Mouse (Mus musculus) midbrain, embryonic 13.5 days (tissue): Measurements from ENCODE around the gene Opa1. TPM values are rescaled to one million over a fixed set of nuclear protein-coding genes. Genes with fewer than 3 reads are reported as not detected.

Experiments used
- ATAC-seq: fragments of 200-750 bp; cut with Nextera tagmentation; 2 replicates; pipeline ENCODE4 v1.8.0; 2017; ENCODE audit warnings: mild to moderate bottlenecking, moderate TSS enrichment, moderate library complexity
- H3K27ac ChIP-seq: fragments of 300-500 bp; sonication (generic); 2 replicates; pipeline ENCODE4 v1.5.1; 2015; ENCODE audit warnings: inconsistent platforms, mild to moderate bottlenecking, moderate library complexity
- H3K27me3 ChIP-seq: fragments of 300-500 bp; sonication (generic); 2 replicates; pipeline ENCODE4 v1.6.1; 2015; ENCODE audit warnings: mild to moderate bottlenecking, inconsistent platforms
- H3K36me3 ChIP-seq: fragments of 300-500 bp; sonication (generic); 2 replicates; pipeline ENCODE4 v1.6.1; 2015; ENCODE audit warnings: mild to moderate bottlenecking, inconsistent platforms
- H3K4me1 ChIP-seq: fragments of 300-500 bp; sonication (generic); replicated peaks from 2 replicates; pipeline ENCODE4 v1.6.1; 2015; ENCODE audit warnings: inconsistent platforms
- H3K4me2 ChIP-seq: fragments of 300-500 bp; sonication (generic); replicated peaks from 2 replicates; pipeline ENCODE4 v1.6.1; 2015; ENCODE audit warnings: moderate library complexity, mild to moderate bottlenecking, inconsistent platforms
- H3K4me3 ChIP-seq: fragments of 300-500 bp; sonication (generic); replicated peaks from 2 replicates; pipeline ENCODE4 v1.5.1; 2015; ENCODE audit warnings: mild to moderate bottlenecking, inconsistent platforms
- H3K9ac ChIP-seq: fragments of 300-500 bp; sonication (generic); replicated peaks from 2 replicates; pipeline ENCODE4 v1.6.1; 2015; ENCODE audit warnings: mild to moderate bottlenecking, inconsistent platforms
- H3K9me3 ChIP-seq: fragments of 300-500 bp; sonication (generic); 2 replicates; pipeline ENCODE4 v1.6.1; 2016; ENCODE audit warnings: mild to moderate bottlenecking, inconsistent platforms
- WGBS: fragments of 180-500 bp; shearing (Covaris S2); methylation state at CpG from one replicate; pipeline ENCODE4 v1.1.7; 2015; 5-methylcytosine and 5-hydroxymethylcytosine counted together
- polyA plus RNA-seq: library from polyadenylated mRNA; unstranded; fragments of >200 nt; fragmentation: Nextera tagmentation; extraction: Ambion mirVana; gene quantifications from 2 replicates; pipeline ENCODE4 v1.2.1, GENCODE M21; 2015

Opa1 gene
- polyA plus RNA-seq, 1 experiment from 2014 or later = 42.0 TPM

GRCm38 (mm10) chr16:29682555-29683431 is 103.7 kb downstream of the Opa1 start:
- H3K9me3 ChIP-seq = no peaks in the 10 kb centered on the region
- peak overlapping the region; percentile 21; the same call in 1 of the 2 replicates for H3K4me3 ChIP-seq
- H3K9ac ChIP-seq = peak overlapping the region; percentile 40; the same call in 1 of the 2 replicates
- WGBS = 10% methylated on average over 17 of the region's 17 CpGs
- H3K27me3 ChIP-seq = peaks cover 75% of the 10 kb centered on the region
- no peaks in the 10 kb centered on the region for H3K36me3 ChIP-seq
- H3K4me2 ChIP-seq = peak overlapping the region; percentile 49
- H3K4me1 ChIP-seq = peaks cover 23% of the 10 kb centered on the region
- peak; percentile 73 for ATAC-seq
- H3K27ac ChIP-seq = peak overlapping the region; percentile 63

GRCm38 (mm10) chr16:29683563-29683962 is 104.4 kb downstream of the Opa1 start:
- 1% methylated on average over 12 of the region's 12 CpGs for WGBS

DNA sequence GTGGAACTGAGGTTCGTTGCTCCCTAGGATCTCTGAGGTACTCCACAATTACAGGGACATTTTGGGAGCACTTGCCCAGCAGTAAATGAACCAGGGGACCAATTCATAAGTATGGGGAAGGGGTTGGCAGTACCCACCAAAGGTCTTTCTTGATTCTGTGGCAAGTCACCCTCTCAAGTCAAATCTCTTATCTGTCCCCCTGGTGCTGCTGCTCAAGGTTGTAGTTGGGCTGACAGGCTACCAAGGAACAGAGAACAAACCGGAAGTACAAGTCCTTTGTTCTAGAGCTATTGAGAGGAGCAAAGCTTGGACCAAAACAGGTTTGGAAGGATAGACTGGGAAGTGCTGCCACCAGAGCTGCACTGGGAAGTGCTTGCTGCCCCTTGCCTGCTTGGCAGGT is 105.0 kb downstream of the Opa1 start:
- Histone ChIP-seq H3K4me3 (no peak overlapping the region), H3K27ac (0 out of 2 replicates have a peak overlapping the region, but pooled peaks have one; percentile 63), H3K9me3 (no peaks in the 10 kb centered on the region), H3K27me3 (peaks cover 77% of the 10 kb centered on the region), H3K4me1 (peaks cover 32% of the 10 kb centered on the region), H3K9ac (no peak overlapping the region), H3K36me3 (no peaks in the 10 kb centered on the region), H3K4me2 (no peak overlapping the region)
- WGBS = 55% methylated on average over 2 of the region's 2 CpGs
- ATAC-seq = no peak

More at GRCm38 (mm10) chr16:29683563-29683962, 104.4 kb downstream of the Opa1 start:
- Histone ChIP-seq H3K4me3 (no peak overlapping the region; the same call in 1 of the 2 replicates), H3K4me2 (peak overlapping the region; percentile 49), H3K9me3 (no peaks in the 10 kb centered on the region), H3K36me3 (no peaks in the 10 kb centered on the region), H3K9ac (peak overlapping the region; percentile 40; the same call in 1 of the 2 replicates), H3K4me1 (peaks cover 30% of the 10 kb centered on the region), H3K27me3 (peaks cover 77% of the 10 kb centered on the region), H3K27ac (peak overlapping the region; percentile 63)
- peak; percentile 68 for ATAC-seq

- no peaks in the 10 kb centered on the region for H3K9me3 ChIP-seq
- H3K4me1 ChIP-seq = peaks cover 32% of the 10 kb centered on the region
- no peak overlapping the region for H3K27ac ChIP-seq
- no peaks in the 10 kb centered on the region for H3K36me3 ChIP-seq
- 92% methylated on average over 2 of the region's 2 CpGs for whole genome bisulfite sequencing
- ATAC-seq = no peak
- H3K4me3 ChIP-seq = no peak overlapping the region
- peaks cover 75% of the 10 kb centered on the region for H3K27me3 ChIP-seq
- no peak overlapping the region for H3K9ac ChIP-seq
- H3K4me2 ChIP-seq = no peak overlapping the region
Observed at GRCm38 (mm10) chr16:29684641-29685040, 105.5 kb downstream of the Opa1 start.

DNA sequence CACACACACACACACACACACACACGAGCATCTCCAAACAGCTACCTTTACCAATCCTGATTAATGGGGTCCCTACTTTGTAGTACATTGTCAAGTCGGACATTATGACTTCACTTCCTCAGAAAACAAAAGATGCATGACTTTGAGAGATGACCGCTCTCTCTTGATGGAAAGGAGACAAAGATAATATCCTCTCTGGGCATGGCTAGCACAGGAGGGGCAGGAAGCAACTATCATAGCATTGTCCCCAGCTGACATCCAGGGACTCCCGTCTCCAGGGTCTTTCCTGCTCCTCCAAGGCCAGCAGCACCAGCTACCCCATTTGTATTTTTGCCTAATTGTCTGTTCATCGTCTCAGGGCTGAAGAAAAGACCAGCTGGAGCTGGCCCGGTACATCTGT is 107.0 kb downstream of the Opa1 start:
- H3K27ac ChIP-seq = no peak overlapping the region
- no peak overlapping the region for H3K4me3 ChIP-seq
- peaks cover 32% of the 10 kb centered on the region for H3K4me1 ChIP-seq
- no peaks in the 10 kb centered on the region for H3K9me3 ChIP-seq
- no peaks in the 10 kb centered on the region for H3K36me3 ChIP-seq
- peaks cover 74% of the 10 kb centered on the region for H3K27me3 ChIP-seq
- H3K4me2 ChIP-seq = no peak overlapping the region
- no peak for ATAC-seq
- no peak overlapping the region for H3K9ac ChIP-seq
- WGBS = 63% methylated on average over 6 of the region's 6 CpGs

GRCm38 (mm10) chr16:29687987-29688885 is 109.1 kb downstream of the Opa1 start:
- peaks cover 24% of the 10 kb centered on the region for H3K4me1 ChIP-seq
- peaks cover 63% of the 10 kb centered on the region for H3K27me3 ChIP-seq
- H3K4me2 ChIP-seq = no peak overlapping the region
- no peaks in the 10 kb centered on the region for H3K9me3 ChIP-seq
- 49% methylated on average over 17 of the region's 17 CpGs for WGBS
- H3K27ac ChIP-seq = peak overlapping the region; percentile 45; the same call in 1 of the 2 replicates
- H3K4me3 ChIP-seq = no peak overlapping the region
- H3K9ac ChIP-seq = no peak overlapping the region
- H3K36me3 ChIP-seq = no peaks in the 10 kb centered on the region
- ATAC-seq = peak; percentile 56

- no peak overlapping the region for H3K9ac ChIP-seq
- no peak overlapping the region for H3K27ac ChIP-seq
- no peaks in the 10 kb centered on the region for H3K36me3 ChIP-seq
- no peak for ATAC-seq
- WGBS = 69% methylated on average over 11 of the region's 11 CpGs
- H3K27me3 ChIP-seq = peaks cover 71% of the 10 kb centered on the region
- H3K4me1 ChIP-seq = peaks cover 23% of the 10 kb centered on the region
- H3K4me3 ChIP-seq = no peak overlapping the region
- no peak overlapping the region for H3K4me2 ChIP-seq
- H3K9me3 ChIP-seq = no peaks in the 10 kb centered on the region
Observed at GRCm38 (mm10) chr16:29689187-29689819, 110.2 kb downstream of the Opa1 start.

- ATAC-seq = peak; percentile 62; the same call in 1 of the 2 replicates
- Histone ChIP-seq H3K36me3 (no peaks in the 10 kb centered on the region), H3K27me3 (peaks cover 60% of the 10 kb centered on the region), H3K9ac (no peak overlapping the region), H3K9me3 (no peaks in the 10 kb centered on the region), H3K4me1 (peaks cover 18% of the 10 kb centered on the region), H3K4me3 (no peak overlapping the region), H3K27ac (0 out of 2 replicates have a peak overlapping the region, but pooled peaks have one; percentile 16), H3K4me2 (no peak overlapping the region)
- WGBS = 14% methylated on average over 5 of the region's 5 CpGs
Observed at GRCm38 (mm10) chr16:29693025-29693682, 114.0 kb downstream of the Opa1 start.

DNA sequence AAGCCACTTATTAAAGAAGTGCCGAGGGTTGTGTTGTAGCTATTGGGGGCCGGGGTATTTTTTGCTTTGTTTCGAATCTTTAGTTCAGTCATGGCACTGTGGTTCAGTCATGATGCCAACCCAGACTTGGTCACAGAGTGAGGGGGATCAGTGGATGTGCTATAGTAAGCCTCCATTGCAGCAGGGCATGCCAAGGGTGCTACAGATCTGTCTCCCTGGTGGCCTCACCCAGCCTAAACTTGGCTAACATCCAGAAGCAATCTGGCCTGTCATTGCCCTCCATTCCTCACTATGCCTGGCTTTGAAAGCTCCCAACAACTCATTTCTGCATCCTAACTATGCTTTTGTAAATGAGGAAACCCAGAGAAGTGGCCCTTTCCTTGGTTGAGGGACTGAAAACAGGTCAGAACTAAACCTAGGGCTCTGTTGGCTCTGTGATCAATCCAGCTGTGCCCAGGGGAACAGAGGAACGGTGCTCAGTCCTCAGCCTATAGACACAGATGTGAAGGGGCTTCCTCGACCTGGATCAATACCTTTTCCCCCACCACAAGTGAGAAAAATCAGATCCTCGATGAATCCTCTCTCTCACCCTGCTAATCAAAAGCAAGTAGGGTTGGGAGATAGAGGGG is 114.8 kb downstream of the Opa1 start:
- Histone ChIP-seq H3K36me3 (no peaks in the 10 kb centered on the region), H3K27me3 (peaks cover 55% of the 10 kb centered on the region), H3K9me3 (peaks cover 3% of the 10 kb centered on the region; the same call in 1 of the 2 replicates), H3K27ac (0 out of 2 replicates have a peak overlapping the region, but pooled peaks have one; percentile 16), H3K4me3 (no peak overlapping the region), H3K4me2 (no peak overlapping the region), H3K4me1 (peaks cover 12% of the 10 kb centered on the region), H3K9ac (no peak overlapping the region)
- 73% methylated on average over 6 of the region's 6 CpGs for WGBS
- peak; percentile 55 for ATAC-seq

- 63% methylated on average over 9 of the region's 9 CpGs for WGBS
- Histone ChIP-seq H3K27ac (no peak overlapping the region), H3K4me1 (peaks cover 12% of the 10 kb centered on the region), H3K4me2 (no peak overlapping the region), H3K27me3 (peaks cover 49% of the 10 kb centered on the region), H3K9ac (no peak overlapping the region), H3K36me3 (no peaks in the 10 kb centered on the region), H3K9me3 (peaks cover 3% of the 10 kb centered on the region; the same call in 1 of the 2 replicates), H3K4me3 (no peak overlapping the region)
- 0 out of 2 replicates have a peak, but pooled peaks have one; percentile 50 for ATAC-seq
Observed at GRCm38 (mm10) chr16:29694420-29694959, 115.4 kb downstream of the Opa1 start.
